Mouse (Mus musculus): ENCODE measurements at regions not wholly inside any gene's neighbourhood (a gene's known extent, or its start where the extent isn't known, plus 50 kb on each side); places are given as distances from the start of the nearest gene placed in this dataset.

DNA sequence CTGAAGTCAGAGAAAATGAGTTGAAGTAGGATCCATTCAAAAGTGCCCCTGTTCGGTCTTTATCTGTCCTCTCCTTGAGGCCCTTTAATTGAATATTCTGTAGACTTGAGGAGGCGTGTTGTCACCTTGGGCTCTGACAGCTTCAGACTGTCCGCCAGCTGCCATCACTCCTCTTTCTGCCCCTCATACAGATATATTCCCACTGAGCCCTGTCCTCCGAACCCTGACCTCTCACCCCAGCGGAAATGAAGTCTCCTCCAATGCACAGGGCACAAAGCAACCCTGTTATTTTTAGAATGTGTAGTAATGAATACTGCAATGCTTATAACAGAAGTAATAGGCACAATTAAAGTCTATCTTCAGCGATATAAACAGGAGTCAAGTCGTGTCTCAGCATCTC, 117.4 kb upstream of the Gm14444 start:
- no peak for DNase-seq (ENCODE audit: low read depth, low spot score)

- no peak for DNase-seq (ENCODE audit: low read depth, low spot score)
Measured at GRCm38 (mm10) chr2:174897424-174897823, 112.6 kb upstream of the Gm14444 start.

- DNase-seq (ENCODE audit: low read depth, low spot score): no peak
Measured at GRCm38 (mm10) chr2:174899940-174900670, 109.9 kb upstream of the Gm14444 start.

DNA sequence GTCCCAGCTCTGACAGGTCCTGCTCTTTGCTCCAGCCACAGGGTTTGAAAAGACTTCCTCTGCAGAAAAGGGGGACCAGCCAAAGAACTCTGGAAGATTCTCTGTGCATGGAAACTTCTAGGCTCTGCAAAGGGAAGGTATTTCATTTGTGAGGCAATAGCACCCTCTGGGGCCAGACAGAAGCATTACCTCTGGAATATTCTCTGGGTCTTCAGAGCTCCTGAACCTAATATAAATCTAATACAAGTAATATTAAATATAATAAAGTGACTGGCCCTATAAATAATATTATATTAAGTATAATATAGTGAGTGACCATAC, 109.4 kb upstream of the Gm14444 start:
- DNase-seq (ENCODE audit: low read depth, low spot score): no peak

DNA sequence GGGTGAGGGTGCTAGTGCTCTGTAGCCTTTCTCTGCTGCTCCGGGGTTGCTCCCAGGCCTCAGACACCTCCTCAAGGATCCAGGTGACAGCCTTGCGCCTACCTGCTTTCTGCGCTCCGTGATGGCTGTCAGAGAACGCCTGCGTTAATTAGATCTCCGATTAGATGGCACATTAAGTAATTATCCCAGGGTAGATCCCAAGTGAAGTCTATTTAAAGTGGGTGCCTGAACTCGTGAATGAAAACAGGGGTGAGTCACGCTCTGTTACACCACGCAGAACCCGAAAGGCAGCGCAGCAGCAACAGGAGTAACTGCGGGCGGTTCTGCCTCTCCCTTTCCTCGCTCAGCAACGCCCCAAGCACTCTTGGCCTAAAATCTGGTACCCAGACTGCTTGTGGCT, 108.2 kb upstream of the Gm14444 start:
- peak; percentile 28 for DNase-seq (ENCODE audit: low read depth, low spot score)

- no peak for DNase-seq (ENCODE audit: low read depth, low spot score)
Measured at GRCm38 (mm10) chr2:174903627-174904026, 106.4 kb upstream of the Gm14444 start.

- DNase-seq (ENCODE audit: low read depth, low spot score): no peak
Measured at GRCm38 (mm10) chr2:174905865-174906639, 104.0 kb upstream of the Gm14444 start.

GRCm38 (mm10) chr2:174917146-174917905, 92.7 kb upstream of the Gm14444 start:
- DNase-seq (ENCODE audit: low read depth, low spot score): no peak

GRCm38 (mm10) chr2:174917975-174918374, 92.1 kb upstream of the Gm14444 start:
- DNase-seq (ENCODE audit: low read depth, low spot score): no peak

- DNase-seq (ENCODE audit: low read depth, low spot score): no peak
Measured at GRCm38 (mm10) chr2:174922208-174922607, 87.8 kb upstream of the Gm14444 start.

GRCm38 (mm10) chr2:174929718-174930117, 80.3 kb upstream of the Gm14444 start:
- DNase-seq (ENCODE audit: low read depth, low spot score): no peak

- peak; percentile 60 for DNase-seq (ENCODE audit: low read depth, low spot score)
Measured at GRCm38 (mm10) chr2:174932137-174933012, 77.7 kb upstream of the Gm14444 start.

DNA sequence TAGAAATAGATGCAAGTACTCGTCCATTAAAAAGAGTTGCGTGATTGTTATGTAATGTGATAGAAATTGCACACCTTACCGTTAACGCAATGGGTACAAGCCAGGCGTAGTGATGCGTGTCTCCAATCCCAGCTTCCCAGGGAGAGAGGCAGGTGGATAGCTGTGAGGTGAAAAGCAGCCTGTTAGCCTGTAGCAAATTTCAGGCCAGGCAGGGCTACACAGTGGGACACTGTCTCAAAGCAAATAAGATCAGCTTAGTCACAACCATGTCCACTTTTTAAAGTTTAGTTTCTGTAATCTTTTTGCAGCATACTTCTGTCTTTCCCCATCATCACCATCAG, 77.1 kb upstream of the Gm14444 start:
- DNase-seq (ENCODE audit: low read depth, low spot score): no peak

- DNase-seq (ENCODE audit: low read depth, low spot score): no peak
Measured at GRCm38 (mm10) chr2:174936665-174937064, 73.4 kb upstream of the Gm14444 start.

DNA sequence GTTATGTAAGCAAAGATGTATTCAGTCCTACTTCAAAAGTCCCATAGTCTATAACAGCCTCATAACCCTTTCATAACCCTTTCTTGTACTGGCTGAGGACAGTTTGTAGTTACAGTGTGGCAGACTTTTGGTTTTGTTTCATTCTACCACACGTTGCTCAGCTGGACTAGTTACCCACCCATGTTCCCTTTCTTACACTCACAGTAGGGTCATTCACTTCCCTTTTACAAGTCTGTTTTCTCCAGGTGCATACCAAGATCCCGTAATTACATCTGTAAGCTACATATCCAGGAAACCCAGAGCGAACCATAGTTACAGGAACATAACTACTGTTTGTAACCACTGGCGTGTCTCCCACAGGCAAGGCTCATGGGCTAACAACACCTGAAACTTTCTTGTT, 72.1 kb upstream of the Gm14444 start:
- DNase-seq (ENCODE audit: low read depth, low spot score): no peak

- no peak for DNase-seq (ENCODE audit: low read depth, low spot score)
Measured at GRCm38 (mm10) chr2:174942221-174942620, 67.8 kb upstream of the Gm14444 start.

DNA sequence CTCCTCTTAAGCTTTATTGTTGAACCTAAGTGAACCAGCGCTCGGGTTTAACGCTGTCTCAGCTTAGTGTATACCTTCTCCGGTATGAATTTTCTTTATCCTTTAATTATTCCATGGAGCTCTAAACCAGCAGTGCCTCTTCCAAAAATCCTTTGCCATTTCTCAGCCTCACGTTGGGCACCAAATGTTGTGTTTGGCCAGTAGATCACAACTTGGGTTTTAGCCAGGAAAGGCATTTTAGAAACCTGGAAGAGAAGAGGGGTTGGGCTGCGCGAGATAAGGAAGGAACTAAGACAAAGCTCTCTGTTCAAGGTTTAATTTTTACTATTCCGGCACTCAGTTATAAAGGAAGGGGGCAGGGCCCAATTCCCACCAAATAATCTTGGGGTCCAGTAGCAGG, 61.9 kb upstream of the Gm14444 start:
- no peak for DNase-seq (ENCODE audit: low read depth, low spot score)
